Mouse (Mus musculus): ENCODE measurements around the gene Ttc34.

DNA sequence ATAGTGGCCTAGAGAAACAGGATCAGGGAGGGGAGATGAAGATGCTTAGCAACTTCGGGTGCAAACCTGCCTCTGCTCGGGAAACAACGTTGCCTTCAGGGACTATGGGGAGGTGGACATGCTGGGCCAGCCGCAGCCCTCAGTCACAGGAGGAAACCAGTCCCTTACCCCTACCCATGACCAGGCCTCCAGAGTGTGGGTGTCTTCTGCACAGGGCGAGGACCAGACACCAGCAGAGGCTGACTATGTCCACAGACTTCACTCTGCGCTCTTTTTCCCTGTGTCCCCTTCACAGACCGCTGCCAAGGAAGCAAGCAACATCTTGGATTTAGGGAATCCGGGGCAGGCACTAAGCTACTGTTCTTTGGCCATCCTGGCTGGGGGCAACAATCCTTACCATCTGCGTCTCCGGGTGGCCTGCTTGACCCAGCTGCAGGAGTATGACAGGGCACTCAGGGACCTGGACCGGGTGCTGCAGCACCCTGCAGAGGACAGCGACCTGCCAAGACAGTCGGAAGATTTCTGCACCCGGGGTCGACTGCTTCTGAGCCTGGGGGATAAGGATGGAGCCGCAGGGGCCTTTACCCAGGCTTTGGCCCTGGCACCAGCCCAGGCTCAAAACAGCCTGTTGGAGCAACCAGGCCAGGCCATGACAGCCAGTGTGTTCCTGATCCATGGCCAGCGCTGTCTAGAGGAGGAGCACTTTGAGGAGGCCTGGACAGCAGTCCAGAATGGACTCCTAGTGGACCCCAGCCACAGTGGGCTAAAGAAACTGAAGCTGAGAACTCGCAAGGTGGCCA is 27.9 kb downstream of the Ttc34 start:
- TF ChIP-seq GATA1 (IDR thresholded peaks at IDR 0.05; ENCODE audit: borderline replicate concordance, low read length) (no peak), CTCF (IDR thresholded peaks at IDR 0.05; ENCODE audit: low read depth, low read length) (no peak), TAL1 (conservative IDR thresholded peaks at IDR 0.05; ENCODE audit: low read depth, low read length) (no peak)

All from G1E (cell line).